Mouse (Mus musculus) CD8-positive naive resting alpha-beta T cell, adult 2 months (primary cell): ENCODE measurements around the gene Acoxl.

Experiments used
- DNase-seq, 2 experiments: peaks; one replicate each; pipeline ENCODE4 v3.0.0; 2022; ENCODE audit warnings: low read depth in 2 of 2, low spot score in 2 of 2

Gene Acoxl

GRCm38 (mm10) chr2:128169972-128170371 lies 331.3 kb downstream of the Acoxl start:
- DNase-seq = no peak

DNA sequence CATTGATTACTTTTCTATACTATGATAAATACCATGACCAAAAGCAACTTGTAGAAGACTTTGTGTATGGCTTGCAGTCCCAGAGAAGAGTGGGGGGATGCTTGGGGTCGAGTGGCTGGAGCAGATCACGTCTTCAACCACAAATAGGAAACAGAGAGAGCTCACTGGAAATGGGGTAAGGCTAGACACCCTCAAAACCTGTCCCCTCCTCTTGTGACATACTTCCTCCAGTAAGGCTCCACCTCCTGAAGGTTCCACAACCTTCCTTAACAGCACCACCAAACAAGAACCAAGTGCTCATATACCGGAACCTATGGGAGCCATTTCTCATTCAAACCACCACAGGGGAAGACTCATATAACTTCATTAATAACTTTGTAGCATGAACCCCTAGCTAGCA lies 331.9 kb downstream of the Acoxl start:
- no peak for DNase-seq

GRCm38 (mm10) chr2:128172266-128172665 lies 333.6 kb downstream of the Acoxl start:
- DNase-seq = no peak
